Mouse (Mus musculus) heart, embryonic 11.5 days (tissue): Measurements from ENCODE around the gene Adcy4. TPM values are rescaled to one million over a fixed set of nuclear protein-coding genes. Genes with fewer than 3 reads are reported as not detected.

ENCODE experiments used
- ATAC-seq: fragments of 200-750 bp; cut with Nextera tagmentation; replicated peaks from 2 replicates; pipeline ENCODE4 v1.8.0; 2017; ENCODE audit warnings: moderate library complexity; ENCODE audit not compliant: insufficient number of reproducible peaks, low FRiP score, low TSS enrichment
- H3K27ac ChIP-seq: fragments of 300-500 bp; sonication (generic); 2 replicates; pipeline ENCODE4 v1.5.1; 2014; ENCODE audit warnings: mild to moderate bottlenecking, low read depth, low read length
- H3K27me3 ChIP-seq: fragments of 300-500 bp; sonication (generic); 2 replicates; pipeline ENCODE4 v1.6.1; 2014; ENCODE audit warnings: mild to moderate bottlenecking, low read length, mixed read lengths; ENCODE audit not compliant: control insufficient read depth, insufficient read depth
- H3K36me3 ChIP-seq: fragments of 300-500 bp; sonication (generic); 2 replicates; pipeline ENCODE4 v1.6.1; 2014; ENCODE audit warnings: mild to moderate bottlenecking, low read length, moderate library complexity, mixed read lengths; ENCODE audit not compliant: control insufficient read depth, insufficient read depth
- H3K4me1 ChIP-seq: fragments of 300-500 bp; sonication (generic); 2 replicates; pipeline ENCODE4 v1.6.1; 2014; ENCODE audit warnings: low read length; ENCODE audit not compliant: control insufficient read depth, insufficient read depth
- H3K4me2 ChIP-seq: fragments of 300-500 bp; sonication (generic); 2 replicates; pipeline ENCODE4 v1.6.1; 2014; ENCODE audit warnings: mild to moderate bottlenecking, moderate library complexity
- H3K4me3 ChIP-seq: fragments of 300-500 bp; sonication (generic); 2 replicates; pipeline ENCODE4 v1.5.1; 2014; ENCODE audit warnings: low read depth, low read length
- H3K9ac ChIP-seq: fragments of 300-500 bp; sonication (generic); 2 replicates; pipeline ENCODE4 v1.6.1; 2014; ENCODE audit warnings: mild to moderate bottlenecking, low read depth, low read length, moderate library complexity
- H3K9me3 ChIP-seq: fragments of 300-500 bp; sonication (generic); replicated peaks from 2 replicates; pipeline ENCODE4 v1.6.1; 2016; ENCODE audit warnings: low read length; ENCODE audit not compliant: control insufficient read depth
- WGBS: fragments of 180-500 bp; shearing (Covaris S2); extraction: QIAGEN DNeasy Blood & Tissue Kit; methylation state at CpG from one replicate; pipeline ENCODE4 v1.1.7; 2014; ENCODE audit not compliant: insufficient replicate concordance; 5-methylcytosine and 5-hydroxymethylcytosine counted together
- polyA plus RNA-seq: library from polyadenylated mRNA; unstranded; fragments of >200 nt; fragmentation: Nextera tagmentation; extraction: Ambion mirVana; gene quantifications from 2 replicates; pipeline ENCODE4 v1.2.1, GENCODE M21; 2014

Adcy4 gene
- polyA plus RNA-seq, 1 experiment from 2014 or later, result 13.2 TPM

GRCm38 (mm10) chr14:55747051-55747847, 36.6 kb downstream of the Adcy4 start:
- Histone ChIP-seq H3K4me3 (peak overlapping the region; percentile 96; the same call in 1 of the 2 replicates), H3K9ac (no peak overlapping the region), H3K4me1 (peaks cover 3% of the 10 kb centered on the region; the same call in 1 of the 2 replicates), H3K27ac (no peak overlapping the region), H3K4me2 (peak overlapping the region; percentile 99), H3K9me3 (no peaks in the 10 kb centered on the region), H3K36me3 (0 out of 2 replicates have a peak, but pooled peaks cover 7% of the 10 kb centered on the region), H3K27me3 (no peaks in the 10 kb centered on the region)
- no peak for ATAC-seq
- 86% methylated on average over 10 of the region's 10 CpGs for WGBS

GRCm38 (mm10) chr14:55745861-55746237, 38.0 kb downstream of the Adcy4 start:
- Histone ChIP-seq H3K4me2 (peak overlapping the region; percentile 99), H3K27me3 (no peaks in the 10 kb centered on the region), H3K4me1 (peaks cover 3% of the 10 kb centered on the region; the same call in 1 of the 2 replicates), H3K9ac (peak overlapping the region; percentile 85), H3K9me3 (no peaks in the 10 kb centered on the region), H3K36me3 (0 out of 2 replicates have a peak, but pooled peaks cover 7% of the 10 kb centered on the region), H3K27ac (peak overlapping the region; percentile 10; the same call in 1 of the 2 replicates), H3K4me3 (peak overlapping the region; percentile 96)
- ATAC-seq, result no peak
- WGBS, result under 1% methylated on average over 25 of the region's 31 CpGs

- 1% methylated on average over 41 of the region's 48 CpGs for WGBS
- Histone ChIP-seq H3K4me1 (peaks cover 3% of the 10 kb centered on the region; the same call in 1 of the 2 replicates), H3K4me3 (peak within 1 kb of the TSS; percentile 96), H3K9me3 (no peaks in the 10 kb centered on the region), H3K4me2 (peak within 1 kb of the TSS; percentile 99), H3K27me3 (no peaks in the 10 kb centered on the region), H3K9ac (peak within 1 kb of the TSS; percentile 85), H3K36me3 (peaks cover 8% of the 10 kb centered on the region; the same call in 1 of the 2 replicates), H3K27ac (peak within 1 kb of the TSS; percentile 42; the same call in 1 of the 2 replicates)
- peak; percentile 82 for ATAC-seq
Observed at GRCm38 (mm10) chr14:55745180-55745860, 38.6 kb downstream of the Adcy4 start, which contains the start of the genes Dhrs1 and Nop9. Gene Dhrs1 (minus strand): TSS chr14:55745690. Gene Nop9 (plus strand): TSS chr14:55745693.

DNA sequence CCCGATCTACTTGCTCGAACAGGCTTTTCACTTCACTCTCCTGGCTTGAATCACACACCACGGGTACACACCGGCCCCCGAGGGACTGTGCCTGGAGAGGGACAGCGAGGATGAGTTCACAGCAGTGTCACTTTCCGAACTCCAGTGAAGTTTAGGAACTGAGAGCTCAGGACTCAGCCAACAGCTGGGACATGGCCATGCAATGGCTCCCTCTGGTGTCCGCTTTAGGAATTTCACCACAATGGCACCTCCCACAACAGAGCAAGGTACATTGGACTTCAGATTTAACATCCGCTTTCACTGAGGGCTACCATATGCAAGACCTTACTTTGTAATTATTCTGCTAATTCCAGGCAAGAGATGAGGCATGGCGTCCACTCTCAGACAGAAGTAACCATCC, 40.2 kb downstream of the Adcy4 start:
- 0 out of 2 replicates have a peak, but pooled peaks have one; percentile 28 for ATAC-seq
- 21% methylated on average over 10 of the region's 10 CpGs for WGBS
- H3K4me3 ChIP-seq, result no peak overlapping the region
- H3K9me3 ChIP-seq, result no peaks in the 10 kb centered on the region
- H3K4me1 ChIP-seq, result peaks cover 3% of the 10 kb centered on the region; the same call in 1 of the 2 replicates
- no peaks in the 10 kb centered on the region for H3K27me3 ChIP-seq
- 0 out of 2 replicates have a peak overlapping the region, but pooled peaks have one; percentile 13 for H3K9ac ChIP-seq
- no peak overlapping the region for H3K27ac ChIP-seq
- H3K4me2 ChIP-seq, result peak overlapping the region; percentile 33; the same call in 1 of the 2 replicates
- H3K36me3 ChIP-seq, result peaks cover 5% of the 10 kb centered on the region; the same call in 1 of the 2 replicates

- Histone ChIP-seq H3K4me3 (no peak overlapping the region), H3K27me3 (no peaks in the 10 kb centered on the region), H3K9me3 (no peaks in the 10 kb centered on the region), H3K27ac (no peak overlapping the region), H3K9ac (no peak overlapping the region), H3K4me2 (no peak overlapping the region), H3K4me1 (no peaks in the 10 kb centered on the region), H3K36me3 (peaks cover 5% of the 10 kb centered on the region; the same call in 1 of the 2 replicates)
- WGBS, result 86% methylated on average over 9 of the region's 9 CpGs
- ATAC-seq, result no peak
Observed at GRCm38 (mm10) chr14:55737086-55737687, 46.7 kb downstream of the Adcy4 start.

DNA sequence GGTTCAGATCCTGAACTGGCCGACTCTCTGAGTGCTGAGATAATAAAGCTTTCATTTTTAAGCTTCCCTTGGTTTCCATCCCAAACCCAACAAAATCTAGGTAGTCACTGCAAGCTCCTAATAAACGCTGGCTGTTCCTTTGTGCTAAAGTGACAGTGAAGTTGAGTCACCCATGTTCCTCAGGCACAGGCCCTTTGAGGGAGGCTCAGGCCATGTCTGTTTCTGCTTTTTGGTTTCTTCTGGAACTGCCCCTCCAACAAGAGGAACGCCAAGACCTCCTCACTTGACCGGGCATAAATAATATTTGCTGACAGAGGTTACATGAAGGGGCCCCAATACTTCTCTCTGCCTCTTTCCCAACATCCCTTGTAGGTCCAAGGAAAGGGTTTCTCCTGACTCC, 48.1 kb downstream of the Adcy4 start:
- ATAC-seq, result no peak
- WGBS, result 77% methylated on average over 4 of the region's 4 CpGs
- H3K9me3 ChIP-seq, result no peaks in the 10 kb centered on the region

GRCm38 (mm10) chr14:55735334-55735733, 48.6 kb downstream of the Adcy4 start:
- H3K36me3 ChIP-seq, result peaks cover 4% of the 10 kb centered on the region; the same call in 1 of the 2 replicates
- H3K9me3 ChIP-seq, result no peaks in the 10 kb centered on the region
- no peak overlapping the region for H3K27ac ChIP-seq
- no peak overlapping the region for H3K9ac ChIP-seq
- no peak overlapping the region for H3K4me3 ChIP-seq
- no peak overlapping the region for H3K4me2 ChIP-seq
- no peaks in the 10 kb centered on the region; the same call in 1 of the 2 replicates for H3K27me3 ChIP-seq
- no peaks in the 10 kb centered on the region for H3K4me1 ChIP-seq
- ATAC-seq, result no peak
- WGBS, result 56% methylated on average over 3 of the region's 3 CpGs

More for the DNA sequence above, 48.1 kb downstream of the Adcy4 start:
- H3K4me1 ChIP-seq, result no peaks in the 10 kb centered on the region
- no peaks in the 10 kb centered on the region; the same call in 1 of the 2 replicates for H3K27me3 ChIP-seq
- peaks cover 5% of the 10 kb centered on the region; the same call in 1 of the 2 replicates for H3K36me3 ChIP-seq
- H3K4me2 ChIP-seq, result no peak overlapping the region
- H3K9ac ChIP-seq, result no peak overlapping the region
- H3K27ac ChIP-seq, result no peak overlapping the region
- no peak overlapping the region for H3K4me3 ChIP-seq

DNA sequence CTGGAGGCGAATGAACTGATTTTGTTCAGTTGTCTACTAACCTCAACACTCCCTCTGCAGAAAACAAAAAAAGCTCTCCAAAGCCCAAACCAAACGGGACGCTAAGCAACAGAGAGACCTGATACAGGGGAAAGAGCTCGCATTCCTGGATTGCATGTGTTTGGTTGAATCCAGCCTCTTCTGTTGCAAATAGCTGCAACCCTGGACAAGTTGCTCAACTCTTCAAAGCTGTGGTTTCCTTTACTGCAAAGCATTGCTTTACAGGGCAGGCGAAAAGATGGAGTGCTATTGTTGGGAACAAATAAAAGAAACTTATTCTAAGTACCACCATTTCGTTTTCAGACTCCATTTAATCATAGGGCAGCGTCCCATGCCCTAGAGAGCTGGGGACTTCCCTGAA, 49.0 kb downstream of the Adcy4 start:
- no peaks in the 10 kb centered on the region; the same call in 1 of the 2 replicates for H3K27me3 ChIP-seq
- no peak for ATAC-seq

More for the DNA sequence above, 49.0 kb downstream of the Adcy4 start:
- 71% methylated on average over 7 of the region's 7 CpGs for WGBS
- Histone ChIP-seq H3K4me1 (no peaks in the 10 kb centered on the region), H3K4me2 (no peak overlapping the region), H3K4me3 (no peak overlapping the region), H3K27ac (no peak overlapping the region), H3K9me3 (no peaks in the 10 kb centered on the region), H3K36me3 (no peaks in the 10 kb centered on the region), H3K9ac (no peak overlapping the region)
